8 mouse cellular contexts compared by ENCODE assay signal in genomic region chr7:44850146-44850545, GRCm38 (mm10). TPM values are rescaled to one million over a fixed set of nuclear protein-coding genes. Genes with fewer than 3 reads are reported as not detected.
A peak's percentile ranks its signal among the peaks of the same experiment; 100 is the strongest.
DNase-seq lines count a peak whose midpoint lies in the region; ATAC-seq and TF ChIP-seq lines count a peak whose summit lies in the region.

No protein-coding gene starts in this region.

- peak; percentile 31; the same call in 1 of the 2 replicates for TF ChIP-seq CTCF in layer of hippocampus, adult 2 months (conservative IDR thresholded peaks at IDR 0.05)
- no peak for TF ChIP-seq CTCF in liver, postnatal 0 days (IDR thresholded peaks at IDR 0.05; ENCODE audit: low read depth)

- no peaks in the 10 kb centered on the region for H3K27me3 ChIP-seq in liver, postnatal 0 days (ENCODE audit: insufficient read depth, low read length)

- ATAC-seq in liver, postnatal 0 days = peak; percentile 17

- peaks cover 42% of the 10 kb centered on the region for H3K4me1 ChIP-seq in liver, postnatal 0 days (ENCODE audit: insufficient read depth)

- peak overlapping the region; percentile 81 for H3K9ac ChIP-seq in liver, postnatal 0 days (replicated peaks)

- peak overlapping the region; percentile 76 for H3K4me3 ChIP-seq in layer of hippocampus, adult 2 months
- H3K4me3 ChIP-seq in liver, postnatal 0 days (ENCODE audit: low read depth, low read length) = peak overlapping the region; percentile 80

- peak overlapping the region; percentile 99 for H3K27ac ChIP-seq in layer of hippocampus, adult 2 months
- peak overlapping the region; percentile 99 for H3K27ac ChIP-seq in liver, postnatal 0 days (ENCODE audit: low read depth)

- DNase-seq in layer of hippocampus, adult 2 months (ENCODE audit: low spot score in 2 of 2) = peak; percentile 72 to 78
- DNase-seq in layer of hippocampus, adult 9-10 months (ENCODE audit: low spot score) = no peak
- DNase-seq in c-Kit-positive CD71-positive TER-119-negative erythroid progenitor cells, embryonic 14.5 days (ENCODE audit: low read depth) = peak; percentile 64
- DNase-seq in gastrocnemius, postnatal 4 days (ENCODE audit: low spot score in 2 of 2) = peak; percentile 63 to 86
- DNase-seq in kidney, adult 9 months = peak; percentile 73
- DNase-seq in liver, postnatal 0 days = peak; percentile 86
- peak; percentile 46 for DNase-seq in retina, adult 2 months (ENCODE audit: low read depth, low spot score)
- peak; percentile 87 for DNase-seq in thymus, postnatal 4 days

- H3K4me2 ChIP-seq in liver, postnatal 0 days (ENCODE audit: low read depth, low read length) = peak overlapping the region; percentile 75

- no peak for TF ChIP-seq EP300 in liver, postnatal 0 days (IDR thresholded peaks at IDR 0.05; ENCODE audit: low read depth)

- peaks cover 18% of the 10 kb centered on the region for H3K36me3 ChIP-seq in liver, postnatal 0 days (replicated peaks; ENCODE audit: insufficient read depth, low read length)

- 2% methylated on average over 33 of the region's 33 CpGs for WGBS in liver, postnatal 0 days (ENCODE audit: insufficient replicate concordance)

- H3K9me3 ChIP-seq in liver, postnatal 0 days (ENCODE audit: low read length) = no peaks in the 10 kb centered on the region

RNA-seq across cellular contexts. Expression of gene Tbc1d17, which starts 1.3 kb away (rescaled TPM):
- 10 to 100 TPM; 69.0 to 81.3 TPM for total RNA-seq in layer of hippocampus, adult 2 months (2021)
- 10 to 100 TPM; 56.5 to 63.4 TPM for total RNA-seq in gastrocnemius, postnatal 4 days (2021)
- 28.2 and 30.5 TPM in 2 replicates for polyA plus RNA-seq in liver, postnatal 0 days (2015; fragmentation: Nextera tagmentation; extraction: Ambion mirVana)

RNA-seq across cellular contexts. Expression of gene Akt1s1, which starts 1.4 kb away (rescaled TPM):
- total RNA-seq in layer of hippocampus, adult 2 months (2021) = 10 to 100 TPM; 76.7 to 84.3 TPM
- 100 to 1,000 TPM in 1 of 2 experiments, 10 to 100 TPM in 1; 92.4 to 103 TPM for total RNA-seq in gastrocnemius, postnatal 4 days (2021)
- 36.9 and 38.6 TPM in 2 replicates for polyA plus RNA-seq in liver, postnatal 0 days (2015; fragmentation: Nextera tagmentation; extraction: Ambion mirVana)

RNA-seq across cellular contexts. Expression of gene Pnkp, which starts 6.8 kb away (rescaled TPM):
- total RNA-seq in layer of hippocampus, adult 2 months (2021) = 10 to 100 TPM; 33.1 to 36.3 TPM
- 10 to 100 TPM; 18.6 to 20.5 TPM for total RNA-seq in gastrocnemius, postnatal 4 days (2021)
- 25.6 and 27.9 TPM in 2 replicates for polyA plus RNA-seq in liver, postnatal 0 days (2015; fragmentation: Nextera tagmentation; extraction: Ambion mirVana)

RNA-seq across cellular contexts. Expression of gene Ptov1, which starts 19.4 kb away (rescaled TPM):
- total RNA-seq in layer of hippocampus, adult 2 months (2021) = 100 to 1,000 TPM; 321 to 335 TPM
- total RNA-seq in gastrocnemius, postnatal 4 days (2021) = 100 to 1,000 TPM; 332 to 346 TPM
- 43.5 and 49.8 TPM in 2 replicates for polyA plus RNA-seq in liver, postnatal 0 days (2015; fragmentation: Nextera tagmentation; extraction: Ambion mirVana)

RNA-seq across cellular contexts. Expression of gene Atf5, which starts 33.7 kb away (rescaled TPM):
- 10 to 100 TPM; 27.0 to 30.0 TPM for total RNA-seq in layer of hippocampus, adult 2 months (2021)
- total RNA-seq in gastrocnemius, postnatal 4 days (2021) = 10 to 100 TPM; 55.6 to 62.2 TPM
- polyA plus RNA-seq in liver, postnatal 0 days (2015; fragmentation: Nextera tagmentation; extraction: Ambion mirVana) = 66.6 and 72.5 TPM in 2 replicates
